Mouse (Mus musculus) lung, adult 2 months (tissue): Measurements from ENCODE around the gene Cdr2l.

Experiments used
- CTCF ChIP-seq: fragments of 200-500 bp; IDR thresholded peaks from 2 replicates; pipeline ENCODE4 v1.5.1; 2011; ENCODE audit warnings: mild to moderate bottlenecking, low read length, control low read depth; ENCODE audit not compliant: insufficient read depth
- POLR2A ChIP-seq: fragments of 200-500 bp; IDR thresholded peaks from 2 replicates; pipeline ENCODE4 v1.6.1; 2011; ENCODE audit warnings: low read depth, mild to moderate bottlenecking, control low read depth, low read length, borderline replicate concordance; ENCODE audit errors: extremely low read depth

GRCm38 (mm10) chr11:115400126-115400525 is 18.4 kb downstream of the Cdr2l start:
- no peak for TF ChIP-seq POLR2A
- no peak for TF ChIP-seq CTCF
